Mouse (Mus musculus) hindbrain, postnatal 0 days (tissue): ENCODE data around the gene Stat5b. TPM values are rescaled to one million over a fixed set of nuclear protein-coding genes. Genes with fewer than 3 reads are reported as not detected.

Experiments used
- ATAC-seq: fragments of 200-750 bp; cut with Nextera tagmentation; 2 replicates; pipeline ENCODE4 v1.8.0; 2017; ENCODE audit warnings: mild to moderate bottlenecking, moderate TSS enrichment, moderate library complexity
- DNase-seq: peaks from one replicate; pipeline ENCODE4 v3.0.0-alpha.2; 2015; ENCODE audit warnings: low spot score
- H3K27ac ChIP-seq: fragments of 300-500 bp; sonication (generic); 2 replicates; pipeline ENCODE4 v1.5.1; 2014; ENCODE audit warnings: mild to moderate bottlenecking
- H3K27me3 ChIP-seq: fragments of 300-500 bp; sonication (generic); 2 replicates; pipeline ENCODE4 v1.6.1; 2014; ENCODE audit warnings: low read length, mixed read lengths; ENCODE audit not compliant: insufficient read depth
- H3K36me3 ChIP-seq: fragments of 300-500 bp; sonication (generic); 2 replicates; pipeline ENCODE4 v1.6.1; 2014; ENCODE audit warnings: low read length, mixed read lengths; ENCODE audit not compliant: insufficient read depth
- H3K4me1 ChIP-seq: fragments of 300-500 bp; sonication (generic); 2 replicates; pipeline ENCODE4 v1.6.1; 2014; ENCODE audit warnings: antibody characterized with exemption, low read length, mixed read lengths; ENCODE audit not compliant: insufficient read depth
- H3K4me2 ChIP-seq: fragments of 300-500 bp; sonication (generic); 2 replicates; pipeline ENCODE4 v1.6.1; 2014; ENCODE audit warnings: low read depth, mild to moderate bottlenecking, low read length, moderate library complexity, mixed read lengths
- H3K4me3 ChIP-seq: fragments of 300-500 bp; sonication (generic); 2 replicates; pipeline ENCODE4 v1.5.1; 2014; ENCODE audit warnings: low read length
- H3K9ac ChIP-seq: fragments of 300-500 bp; sonication (generic); replicated peaks from 2 replicates; pipeline ENCODE4 v1.6.1; 2014; ENCODE audit warnings: mild to moderate bottlenecking, low read length, moderate library complexity, mixed read lengths
- H3K9me3 ChIP-seq: fragments of 300-500 bp; sonication (generic); 2 replicates; pipeline ENCODE4 v1.6.1; 2016; ENCODE audit warnings: low read length, mixed read lengths
- CTCF ChIP-seq: IDR thresholded peaks from 2 replicates; pipeline ENCODE4 v1.5.1; 2016; ENCODE audit warnings: antibody characterized with exemption, control low read depth, low read depth
- WGBS: fragments of 180-500 bp; shearing (Covaris S2); extraction: QIAGEN DNeasy Blood & Tissue Kit; methylation state at CpG from one replicate; pipeline ENCODE4 v1.1.7; 2014; 5-methylcytosine and 5-hydroxymethylcytosine counted together
- polyA plus RNA-seq: library from polyadenylated mRNA; unstranded; fragments of >200 nt; fragmentation: Nextera tagmentation; extraction: Ambion mirVana; gene quantifications from 2 replicates; pipeline ENCODE4 v1.2.1, GENCODE M21; 2015
- total RNA-seq: library from RNA; depleted of rRNA; stranded (reverse); fragments of >200 nt; gene quantifications from 2 replicates; pipeline ENCODE4 v1.2.3, GENCODE M21; 2014

Gene Stat5b
- total and polyA plus RNA-seq, 2 experiments from 2014 or later = 12.8 to 25.0 TPM

DNA sequence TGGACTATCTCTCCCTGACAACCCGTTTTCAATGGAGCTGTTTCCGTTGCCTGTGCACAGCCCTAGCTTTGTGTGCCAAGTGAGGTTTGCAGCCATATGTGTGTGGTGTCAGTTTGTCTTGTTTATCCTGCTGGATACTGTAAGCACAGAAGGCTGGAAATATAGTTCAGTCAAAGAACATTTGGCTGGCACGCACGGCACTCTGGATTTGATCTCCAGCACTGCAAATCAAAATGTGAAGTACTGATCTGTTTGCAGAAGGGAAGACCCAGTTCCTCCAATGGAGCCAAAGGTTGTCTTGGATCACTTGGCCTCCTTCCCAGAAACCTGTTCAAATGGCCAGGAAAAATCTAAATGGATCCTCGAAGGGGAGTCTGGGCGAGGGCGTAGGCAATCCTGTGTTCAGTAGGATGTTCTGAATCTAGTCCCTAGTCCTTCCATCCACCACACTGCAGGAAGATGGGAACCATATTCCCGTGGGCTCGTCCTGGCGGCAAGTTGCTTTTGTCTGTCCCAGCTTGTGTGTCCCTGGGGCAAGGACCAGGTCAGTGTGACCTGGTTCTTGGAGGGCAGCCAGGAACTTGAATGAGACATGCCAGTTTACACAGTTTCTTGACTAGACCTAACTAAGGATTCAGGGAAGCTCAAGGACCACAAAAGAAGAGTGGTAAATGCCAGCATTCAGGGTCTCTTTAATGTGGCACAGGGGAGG is 19.9 kb upstream of the Stat5b start:
- Histone ChIP-seq H3K27ac (no peak overlapping the region), H3K4me2 (no peak overlapping the region), H3K27me3 (no peaks in the 10 kb centered on the region), H3K4me3 (no peak overlapping the region), H3K9ac (no peak overlapping the region), H3K36me3 (no peaks in the 10 kb centered on the region), H3K9me3 (no peaks in the 10 kb centered on the region), H3K4me1 (no peaks in the 10 kb centered on the region)
- TF ChIP-seq CTCF = no peak
- no peak for ATAC-seq
- 50% methylated on average over 10 of the region's 10 CpGs for WGBS
- DNase-seq = peak; percentile 21

- Histone ChIP-seq H3K27me3 (no peaks in the 10 kb centered on the region; the same call in 1 of the 2 replicates), H3K9ac (no peak overlapping the region), H3K4me3 (no peak overlapping the region), H3K4me1 (no peaks in the 10 kb centered on the region), H3K27ac (no peak overlapping the region), H3K4me2 (no peak overlapping the region), H3K36me3 (no peaks in the 10 kb centered on the region), H3K9me3 (no peaks in the 10 kb centered on the region)
- no peak for TF ChIP-seq CTCF
- ATAC-seq (no peak), DNase-seq (no peak)
- WGBS = 84% methylated on average over 7 of the region's 7 CpGs
Observed at GRCm38 (mm10) chr11:100865618-100866017, 15.1 kb upstream of the Stat5b start.

DNA sequence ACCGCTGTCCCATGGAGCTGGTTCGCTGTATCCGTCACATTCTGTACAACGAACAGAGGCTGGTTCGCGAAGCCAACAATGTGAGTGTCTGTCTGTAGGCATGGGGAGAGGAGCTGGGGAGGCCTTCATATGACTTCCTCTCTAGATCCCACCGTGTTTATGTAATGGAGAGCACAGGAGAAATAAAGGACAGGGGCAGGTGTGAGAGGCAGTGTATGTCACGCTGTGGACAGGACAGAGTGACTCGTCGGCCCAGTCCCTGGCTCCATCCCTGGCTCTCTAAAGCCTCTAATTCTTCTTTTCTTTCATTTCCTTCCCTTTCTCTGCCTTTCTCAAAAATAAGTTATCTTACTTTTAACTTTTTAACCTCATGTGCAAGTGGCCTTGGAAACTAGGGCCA is 12.6 kb upstream of the Stat5b start:
- 91% methylated on average over 10 of the region's 10 CpGs for WGBS
- Histone ChIP-seq H3K27me3 (no peaks in the 10 kb centered on the region; the same call in 1 of the 2 replicates), H3K4me1 (no peaks in the 10 kb centered on the region; the same call in 1 of the 2 replicates), H3K9me3 (no peaks in the 10 kb centered on the region), H3K4me2 (no peak overlapping the region), H3K4me3 (no peak overlapping the region), H3K9ac (no peak overlapping the region), H3K27ac (no peak overlapping the region), H3K36me3 (no peaks in the 10 kb centered on the region)
- no peak for TF ChIP-seq CTCF
- ATAC-seq = no peak
- DNase-seq = no peak

- 40% methylated on average over 3 of the region's 3 CpGs for WGBS
Observed at GRCm38 (mm10) chr11:100861836-100862235, 11.3 kb upstream of the Stat5b start.

GRCm38 (mm10) chr11:100861335-100861734 is 10.8 kb upstream of the Stat5b start:
- Histone ChIP-seq H3K9me3 (no peaks in the 10 kb centered on the region), H3K4me2 (no peak overlapping the region), H3K4me1 (no peaks in the 10 kb centered on the region; the same call in 1 of the 2 replicates), H3K9ac (no peak overlapping the region), H3K36me3 (no peaks in the 10 kb centered on the region), H3K27ac (no peak overlapping the region), H3K4me3 (no peak overlapping the region), H3K27me3 (no peaks in the 10 kb centered on the region; the same call in 1 of the 2 replicates)
- 93% methylated on average over 7 of the region's 7 CpGs for WGBS
- no peak for TF ChIP-seq CTCF
- DNase-seq (no peak), ATAC-seq (no peak)

More at GRCm38 (mm10) chr11:100861836-100862235, 11.3 kb upstream of the Stat5b start:
- DNase-seq = no peak
- Histone ChIP-seq H3K9me3 (no peaks in the 10 kb centered on the region), H3K4me2 (no peak overlapping the region), H3K27me3 (no peaks in the 10 kb centered on the region; the same call in 1 of the 2 replicates), H3K9ac (no peak overlapping the region), H3K27ac (no peak overlapping the region), H3K36me3 (no peaks in the 10 kb centered on the region), H3K4me3 (no peak overlapping the region), H3K4me1 (no peaks in the 10 kb centered on the region; the same call in 1 of the 2 replicates)
- no peak for ATAC-seq
- no peak for TF ChIP-seq CTCF

GRCm38 (mm10) chr11:100860198-100861048 is 9.9 kb upstream of the Stat5b start:
- no peaks in the 10 kb centered on the region; the same call in 1 of the 2 replicates for H3K27me3 ChIP-seq

More at GRCm38 (mm10) chr11:100860198-100861048, 9.9 kb upstream of the Stat5b start:
- TF ChIP-seq CTCF = no peak
- no peak overlapping the region for H3K27ac ChIP-seq
- peak overlapping the region; percentile 30; the same call in 1 of the 2 replicates for H3K9ac ChIP-seq
- H3K4me3 ChIP-seq = peak overlapping the region; percentile 43
- DNase-seq (peak; percentile 61), ATAC-seq (peak; percentile 89)
- peak overlapping the region; percentile 59 for H3K4me2 ChIP-seq
- WGBS = 2% methylated on average over 52 of the region's 55 CpGs
- no peaks in the 10 kb centered on the region for H3K36me3 ChIP-seq
- no peaks in the 10 kb centered on the region for H3K9me3 ChIP-seq
- H3K4me1 ChIP-seq = no peaks in the 10 kb centered on the region; the same call in 1 of the 2 replicates
